Mouse (Mus musculus): ENCODE measurements around the gene Tcf12. TPM values are rescaled to one million over a fixed set of nuclear protein-coding genes. Genes with fewer than 3 reads are reported as not detected.

The Tcf12 gene
- total RNA-seq, 2 experiments from 2014 or later, result 43.9 to 50.3 TPM

GRCm38 (mm10) chr9:71874035-71874572, 237.6 kb downstream of the Tcf12 start:
- intact Hi-C loops (cut with DNase I), result no loop called here
- no peak for DNase-seq (ENCODE audit: low spot score in 2 of 2)

- DNase-seq (ENCODE audit: low spot score in 2 of 2), result no peak
- intact Hi-C loops (cut with DNase I), result no loop called here
Measured at GRCm38 (mm10) chr9:71863338-71863737, 248.3 kb downstream of the Tcf12 start.

DNA sequence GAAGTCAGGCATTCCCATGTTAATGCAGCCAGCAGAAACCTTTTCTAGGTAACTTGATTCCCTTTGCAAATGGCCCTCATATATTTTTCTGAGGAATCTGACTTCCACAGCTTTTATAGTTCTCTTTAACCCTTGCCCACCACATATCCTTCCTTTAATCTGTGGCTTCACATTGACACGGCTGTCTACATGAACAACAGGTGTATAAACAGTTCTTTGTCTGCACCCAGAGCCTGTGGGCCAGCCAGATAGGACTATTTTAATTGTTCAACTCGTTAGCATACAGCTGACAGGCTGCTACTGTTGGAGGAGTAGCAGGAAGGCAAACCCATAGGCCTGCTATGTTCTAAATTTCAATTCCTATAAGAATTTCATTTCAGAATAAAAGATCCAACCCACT, 250.0 kb downstream of the Tcf12 start:
- no peak for DNase-seq (ENCODE audit: low spot score in 2 of 2)
- intact Hi-C loops (cut with DNase I), result no loop called here

DNA sequence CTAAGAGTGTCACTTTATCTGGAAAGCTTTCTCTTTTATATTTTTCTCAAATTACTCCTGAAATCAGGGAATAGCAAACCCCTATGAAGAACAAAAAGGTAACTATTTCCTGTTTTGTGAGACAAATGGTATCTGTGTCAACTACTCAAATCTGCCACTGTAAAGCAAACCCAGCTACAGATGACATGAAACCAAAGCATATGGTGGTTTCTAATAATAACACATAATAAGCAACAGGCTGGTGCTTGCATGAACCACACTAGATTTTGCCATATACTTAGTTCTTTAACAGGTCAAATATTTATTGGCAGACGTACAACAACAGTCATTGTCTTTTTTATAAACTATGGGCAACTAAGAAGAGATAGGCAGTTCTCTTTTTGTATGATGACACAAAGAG, 253.7 kb downstream of the Tcf12 start:
- DNase-seq (ENCODE audit: low spot score in 2 of 2), result no peak

GRCm38 (mm10) chr9:71853904-71854303, 257.8 kb downstream of the Tcf12 start:
- intact Hi-C loops (cut with DNase I), result no loop called here
- no peak for DNase-seq (ENCODE audit: low spot score in 2 of 2)

More for the DNA sequence above, 253.7 kb downstream of the Tcf12 start:
- intact Hi-C loops (cut with DNase I), result no loop called here

DNA sequence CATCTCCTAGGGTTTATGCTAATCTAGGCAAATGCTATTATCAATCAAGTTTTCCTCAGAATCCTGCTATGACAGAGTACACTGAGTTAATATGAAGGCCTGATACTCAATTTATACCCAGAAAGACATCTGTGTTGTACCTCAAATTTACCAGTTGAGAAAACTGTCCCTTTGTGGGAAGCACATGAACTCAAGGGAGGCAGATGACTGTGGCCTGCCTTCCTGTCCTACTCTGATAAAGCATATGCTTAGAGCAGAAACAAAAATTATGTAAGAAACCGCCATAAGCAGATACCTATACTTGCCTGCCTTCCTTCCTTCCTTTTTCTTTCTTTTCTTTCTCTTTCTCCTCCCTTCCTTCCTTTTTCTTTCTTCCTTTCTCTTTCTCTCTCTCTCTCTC, 261.4 kb downstream of the Tcf12 start:
- no peak for DNase-seq (ENCODE audit: low spot score in 2 of 2)
- intact Hi-C loops (cut with DNase I), result no loop called here

DNA sequence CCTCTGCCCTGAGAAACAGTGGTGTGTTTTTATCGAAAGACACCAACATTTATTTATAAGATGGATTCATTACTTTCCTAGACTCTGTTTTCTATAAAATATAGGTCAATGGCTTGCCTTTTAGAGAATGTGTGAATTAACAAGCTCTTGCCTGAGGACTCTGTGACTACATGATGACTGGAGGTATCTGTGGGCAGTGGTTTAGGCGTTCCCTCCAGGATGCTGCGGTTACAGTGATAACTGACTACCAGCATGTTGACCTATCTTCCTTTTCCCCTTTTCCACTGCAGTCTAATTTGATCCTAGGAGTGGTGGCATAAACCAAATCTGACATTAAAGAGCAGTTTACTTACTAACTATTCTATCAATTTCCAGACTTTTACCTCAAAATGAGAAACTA, 263.3 kb downstream of the Tcf12 start:
- intact Hi-C loops (cut with DNase I), result no loop called here
- no peak for DNase-seq (ENCODE audit: low spot score in 2 of 2)

- intact Hi-C loops (cut with DNase I), result no loop called here
- DNase-seq (ENCODE audit: low spot score in 2 of 2), result no peak
Measured at GRCm38 (mm10) chr9:71847921-71848320, 263.8 kb downstream of the Tcf12 start.

DNA sequence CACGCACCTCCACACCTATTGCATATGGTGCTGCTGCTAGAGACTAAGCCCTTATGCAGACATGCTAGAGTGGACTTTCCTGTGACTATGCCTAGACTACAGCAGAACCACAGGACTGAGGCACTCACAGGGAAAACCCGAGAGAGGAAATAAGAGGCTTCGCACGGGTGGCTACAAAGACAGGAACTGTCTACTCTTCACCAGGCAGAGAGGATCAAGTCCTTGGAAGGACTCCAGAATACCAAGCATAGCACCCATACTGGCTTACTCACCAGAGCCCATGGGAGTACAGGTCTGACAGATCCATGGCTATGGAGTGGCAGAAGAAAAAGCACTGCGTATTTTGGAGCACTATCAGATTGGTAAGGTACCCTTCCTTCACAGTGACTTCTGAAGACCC, 269.8 kb downstream of the Tcf12 start:
- intact Hi-C loops (cut with DNase I), result no loop called here
- no peak for DNase-seq (ENCODE audit: low spot score in 2 of 2)

DNA sequence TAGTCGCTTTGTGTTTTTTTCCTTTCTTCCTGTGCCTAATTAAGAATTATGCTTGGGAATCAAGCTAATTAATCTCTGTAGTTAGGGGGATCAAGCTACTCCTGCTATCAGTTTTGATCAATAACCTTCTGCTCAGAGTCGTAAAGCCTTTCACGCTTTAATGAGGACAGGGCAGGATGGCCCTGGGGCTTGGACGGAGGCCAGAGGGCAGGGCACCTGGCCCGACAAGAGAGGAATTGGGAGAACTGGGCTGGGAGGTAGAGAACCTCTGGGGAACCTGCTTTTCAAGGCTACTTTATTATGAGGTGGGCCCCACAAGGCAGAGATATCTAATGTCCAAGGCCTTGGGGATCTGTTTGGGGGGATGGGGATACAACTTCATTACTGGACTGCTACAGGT, 274.3 kb downstream of the Tcf12 start:
- intact Hi-C loops (cut with DNase I), result no loop called here
- DNase-seq (ENCODE audit: low spot score in 2 of 2), result no peak

DNA sequence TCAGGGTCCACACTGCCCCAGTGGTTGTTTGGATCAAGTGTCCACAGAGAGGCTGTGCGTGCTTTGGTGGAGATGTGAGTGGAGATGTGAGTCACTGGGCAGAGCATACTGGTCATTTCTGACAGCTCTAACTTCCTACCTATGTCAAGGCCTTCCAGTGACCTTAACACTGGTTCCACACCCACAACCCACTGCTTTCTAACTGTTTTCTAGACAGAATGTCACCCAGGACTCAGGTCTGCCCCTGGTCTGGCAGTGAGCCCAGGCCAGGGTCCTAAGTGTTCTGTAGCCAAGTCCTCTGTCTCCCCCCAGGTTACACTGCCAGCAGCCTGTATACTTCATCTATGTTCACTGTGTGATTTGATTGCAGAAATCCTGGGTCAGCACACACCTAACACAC, 275.3 kb downstream of the Tcf12 start:
- no peak for DNase-seq (ENCODE audit: low spot score in 2 of 2)
- intact Hi-C loops (cut with DNase I), result no loop called here

- intact Hi-C loops (cut with DNase I), result no loop called here
- DNase-seq (ENCODE audit: low spot score in 2 of 2), result no peak
Measured at GRCm38 (mm10) chr9:71835203-71835815, 276.4 kb downstream of the Tcf12 start.

DNA sequence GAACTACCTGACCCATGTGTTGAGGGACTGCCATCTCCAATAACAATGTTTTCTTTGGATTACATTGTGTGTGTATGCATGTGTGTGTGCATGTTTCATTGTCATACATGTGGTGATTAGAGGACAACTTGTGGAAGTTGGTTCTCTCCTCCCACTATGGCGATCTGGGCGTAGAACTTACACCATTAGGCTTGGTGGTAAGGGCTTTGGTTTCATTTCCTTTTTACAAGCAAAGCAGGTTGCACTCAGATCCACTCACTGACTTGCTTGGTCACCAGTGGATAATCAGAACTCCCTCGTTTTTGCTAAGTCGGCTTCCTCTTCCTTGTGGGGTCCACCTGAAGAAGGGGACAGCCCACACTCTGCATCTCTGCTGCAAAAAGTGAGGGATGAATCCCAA, 277.0 kb downstream of the Tcf12 start:
- intact Hi-C loops (cut with DNase I), result loop anchor here (5.0 kb wide), 2 partner anchors 123 to 358 kb away; no protein-coding TSS in a partner anchor
- no peak for DNase-seq (ENCODE audit: low spot score in 2 of 2)

DNA sequence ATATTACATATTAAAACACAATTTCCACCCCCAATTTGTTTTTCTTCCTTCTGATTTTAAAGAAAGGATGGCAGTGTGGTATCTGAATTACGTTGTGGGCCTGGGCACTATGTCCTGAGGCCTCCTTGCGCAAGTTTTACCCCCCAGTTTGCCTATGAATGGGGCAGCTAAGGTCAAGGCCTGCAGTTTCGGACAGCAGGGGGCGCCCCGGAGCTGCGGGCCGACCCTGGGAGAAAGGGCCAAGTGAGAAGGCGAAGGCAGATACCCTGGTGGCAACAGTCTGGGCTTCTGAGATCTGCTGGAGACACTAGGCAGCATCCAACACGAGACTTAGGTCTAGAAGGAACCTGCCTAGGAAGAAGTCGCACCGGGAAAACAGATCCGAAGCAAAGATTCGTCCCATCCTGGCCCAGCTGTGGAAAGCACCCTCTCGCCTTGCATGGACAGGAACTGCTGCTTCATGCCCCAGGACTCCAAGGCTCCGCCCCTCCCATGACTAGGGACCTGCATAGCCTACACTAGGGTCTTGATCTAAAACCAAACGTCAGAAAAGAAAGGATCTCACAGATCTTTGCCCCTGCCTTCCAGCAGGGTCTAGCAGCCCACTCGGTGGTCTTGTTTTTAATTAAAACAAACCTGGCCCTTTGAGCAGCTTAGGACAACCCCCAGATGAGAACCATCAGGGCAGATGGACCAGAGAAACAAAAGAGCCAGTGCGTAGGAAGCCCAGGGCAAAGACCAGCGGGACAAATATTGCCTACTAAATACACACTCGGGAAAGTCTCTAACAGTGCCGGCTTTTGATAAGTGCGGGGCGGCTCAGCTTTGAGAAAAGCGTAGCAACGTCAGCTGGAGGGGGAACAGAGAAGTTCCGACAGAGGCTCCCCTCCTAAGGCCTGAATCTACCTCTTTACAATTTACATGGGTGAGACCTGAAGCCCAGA, 279.6 kb downstream of the Tcf12 start:
- DNase-seq (ENCODE audit: low spot score in 2 of 2), result peak; percentile 28 to 43
- intact Hi-C loops (cut with DNase I), result loop anchor here (5.0 kb wide), 2 partner anchors 125 to 360 kb away; no protein-coding TSS in a partner anchor

GRCm38 (mm10) chr9:71830994-71831393, 280.7 kb downstream of the Tcf12 start:
- intact Hi-C loops (cut with DNase I), result loop anchor here (5.0 kb wide), 2 partner anchors 126 to 361 kb away; no protein-coding TSS in a partner anchor
- DNase-seq (ENCODE audit: low spot score in 2 of 2), result no peak

- no peak for DNase-seq (ENCODE audit: low spot score in 2 of 2)
- intact Hi-C loops (cut with DNase I), result loop anchor here (5.0 kb wide), 2 partner anchors 127 to 362 kb away; no protein-coding TSS in a partner anchor
Measured at GRCm38 (mm10) chr9:71830365-71830764, 281.3 kb downstream of the Tcf12 start.

DNA sequence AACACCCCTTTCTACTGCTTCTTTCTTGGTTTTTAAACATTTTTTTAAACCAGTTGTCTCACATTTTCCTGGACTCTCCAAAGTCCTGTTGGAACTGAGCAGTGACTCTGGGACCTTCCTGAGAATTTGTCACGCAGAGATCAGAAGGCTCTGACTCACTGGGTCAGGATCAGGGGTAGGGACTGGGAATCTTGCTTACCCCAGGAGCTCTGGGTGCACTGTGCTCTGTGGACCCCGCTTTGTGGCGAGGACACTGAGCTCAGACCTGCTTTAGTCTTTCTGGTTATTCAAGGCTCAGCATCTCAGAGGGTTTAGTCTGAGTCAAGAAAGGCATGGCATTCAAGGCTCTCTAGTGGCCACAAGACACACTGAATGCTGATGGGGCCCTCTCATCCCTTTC, 281.9 kb downstream of the Tcf12 start:
- intact Hi-C loops (cut with DNase I), result loop anchor here (5.0 kb wide), 2 partner anchors 128 to 363 kb away; no protein-coding TSS in a partner anchor
- no peak for DNase-seq (ENCODE audit: low spot score in 2 of 2)

- DNase-seq (ENCODE audit: low spot score in 2 of 2), result no peak
- intact Hi-C loops (cut with DNase I), result no loop called here
Measured at GRCm38 (mm10) chr9:71829137-71829536, 282.5 kb downstream of the Tcf12 start.

- no peak for DNase-seq (ENCODE audit: low spot score in 2 of 2)
- intact Hi-C loops (cut with DNase I), result no loop called here
Measured at GRCm38 (mm10) chr9:71827371-71827770, 284.3 kb downstream of the Tcf12 start.

- intact Hi-C loops (cut with DNase I), result no loop called here
Measured at GRCm38 (mm10) chr9:71826040-71826525, 285.6 kb downstream of the Tcf12 start.

More at GRCm38 (mm10) chr9:71826040-71826525, 285.6 kb downstream of the Tcf12 start:
- peak; percentile 36 to 70 for DNase-seq (ENCODE audit: low spot score in 2 of 2)
